Mouse (Mus musculus): ENCODE data around the gene Tmsb15b2. TPM values are rescaled to one million over a fixed set of nuclear protein-coding genes. Genes with fewer than 3 reads are reported as not detected.

Tmsb15b2 gene
- polyA plus RNA-seq, 1 experiment from 2014 or later, result 33.2 TPM

Other genes starting within 250 kb of the Tmsb15b2 start
- 557 and 569 TPM in 2 replicates for gene Morf4l2, start 231.8 kb downstream of the Tmsb15b2 start, polyA plus RNA-seq (2015; fragmentation: Nextera tagmentation; extraction: Ambion mirVana)
- not detected in 2 replicates for gene Glra4, start 195.4 kb downstream of the Tmsb15b2 start, polyA plus RNA-seq (2015; fragmentation: Nextera tagmentation; extraction: Ambion mirVana)
- gene Plp1, start 152.8 kb downstream of the Tmsb15b2 start, polyA plus RNA-seq (2015; fragmentation: Nextera tagmentation; extraction: Ambion mirVana), result 3.8 and 5.0 TPM in 2 replicates
- gene Rab9b, start 106.7 kb downstream of the Tmsb15b2 start, polyA plus RNA-seq (2015; fragmentation: Nextera tagmentation; extraction: Ambion mirVana), result 0.15 and 0.21 TPM in 2 replicates
- not detected in 2 replicates for gene H2bfm, start 48.2 kb downstream of the Tmsb15b2 start, polyA plus RNA-seq (2015; fragmentation: Nextera tagmentation; extraction: Ambion mirVana)
- gene Tmsb15l, start 1.4 kb upstream of the Tmsb15b2 start, polyA plus RNA-seq (2015; fragmentation: Nextera tagmentation; extraction: Ambion mirVana), result 4.7 and 6.6 TPM in 2 replicates
- 21.3 and 23.7 TPM in 2 replicates for gene Tmsb15b1, start 1.4 kb upstream of the Tmsb15b2 start, polyA plus RNA-seq (2015; fragmentation: Nextera tagmentation; extraction: Ambion mirVana)
- gene Zcchc18, start 17.7 kb upstream of the Tmsb15b2 start, polyA plus RNA-seq (2015; fragmentation: Nextera tagmentation; extraction: Ambion mirVana), result 26.1 and 30.8 TPM in 2 replicates
- 11.3 and 12.9 TPM in 2 replicates for gene Slc25a53, start 62.8 kb upstream of the Tmsb15b2 start, polyA plus RNA-seq (2015; fragmentation: Nextera tagmentation; extraction: Ambion mirVana)
- 11.0 and 12.8 TPM in 2 replicates for gene Fam199x, start 74.1 kb upstream of the Tmsb15b2 start, polyA plus RNA-seq (2015; fragmentation: Nextera tagmentation; extraction: Ambion mirVana)
- not detected in 2 replicates for gene Esx1, start 146.6 kb upstream of the Tmsb15b2 start, polyA plus RNA-seq (2015; fragmentation: Nextera tagmentation; extraction: Ambion mirVana)